7 mouse cellular contexts compared by ENCODE assay signal in the genomic region with DNA sequence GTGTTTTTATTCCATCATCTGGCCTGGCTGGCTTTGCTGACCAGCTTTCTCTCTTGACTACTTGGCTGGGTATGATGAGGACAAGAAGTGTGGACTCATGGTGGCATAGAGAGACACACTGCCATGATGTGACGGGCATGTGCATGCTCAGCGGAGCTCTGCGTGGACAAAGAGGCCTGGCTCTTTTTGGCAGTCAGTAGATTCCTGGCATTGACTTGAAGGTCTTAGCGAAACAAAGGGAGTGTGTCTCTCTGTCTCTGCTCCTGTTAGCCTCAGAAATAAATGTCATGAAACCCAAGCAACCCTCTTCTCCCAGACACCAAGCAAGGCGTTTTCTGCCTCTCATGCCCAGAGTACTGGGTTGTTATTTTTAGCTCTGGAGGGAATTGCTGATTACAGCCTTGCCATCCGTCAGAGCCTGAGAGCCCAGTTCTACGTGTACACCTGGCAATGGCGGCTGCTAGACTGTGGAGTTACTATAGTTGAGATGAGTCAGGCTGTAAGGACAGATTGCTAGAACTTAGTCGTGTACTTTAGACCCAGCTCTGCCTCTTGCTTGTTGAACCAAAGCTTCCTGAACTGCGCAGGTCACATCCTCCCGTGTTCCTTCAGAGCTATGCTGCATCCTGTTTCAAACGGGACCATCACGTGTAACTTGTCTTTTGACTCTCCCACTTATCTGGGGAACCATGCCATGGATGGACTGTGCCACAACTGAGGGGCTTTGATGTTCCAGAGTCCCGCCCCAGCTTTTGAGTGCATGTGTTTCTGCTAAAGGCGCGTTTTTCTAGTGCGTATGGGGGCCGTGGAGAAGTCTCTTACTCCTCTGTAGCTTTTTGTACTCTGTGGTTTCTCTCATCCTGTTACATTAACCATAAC.
A peak's percentile ranks its signal among the peaks of the same experiment; 100 is the strongest.
DNase-seq lines count a peak whose midpoint lies in the region; ATAC-seq and TF ChIP-seq lines count a peak whose summit lies in the region.

No protein-coding gene starts in this region.

- no peaks in the 10 kb centered on the region for H3K27me3 ChIP-seq in lung, embryonic 14.5 days (ENCODE audit: insufficient read depth, low read length)
- H3K27me3 ChIP-seq in hindbrain, postnatal 0 days (ENCODE audit: insufficient read depth, low read length): no peaks in the 10 kb centered on the region
- H3K27me3 ChIP-seq in midbrain, embryonic 16.5 days (ENCODE audit: control insufficient read depth, insufficient read depth, low read depth, low read length): no peaks in the 10 kb centered on the region

- no peaks in the 10 kb centered on the region for H3K9me3 ChIP-seq in lung, embryonic 14.5 days (ENCODE audit: low read depth, low read length)
- H3K9me3 ChIP-seq in hindbrain, postnatal 0 days (ENCODE audit: low read length): no peaks in the 10 kb centered on the region
- H3K9me3 ChIP-seq in midbrain, embryonic 16.5 days (replicated peaks; ENCODE audit: control insufficient read depth, low read length, poor library complexity, severe bottlenecking): no peaks in the 10 kb centered on the region

- H3K27ac ChIP-seq in lung, embryonic 14.5 days (ENCODE audit: low read depth): peak overlapping the region; percentile 47; the same call in 1 of the 2 replicates
- peak overlapping the region; percentile 22 for H3K27ac ChIP-seq in embryonic fibroblast, embryonic 13.5 days (ENCODE audit: insufficient read depth, low read length)
- H3K27ac ChIP-seq in hindbrain, postnatal 0 days: peak overlapping the region; percentile 22; the same call in 1 of the 2 replicates
- peak overlapping the region; percentile 9; the same call in 1 of the 2 replicates for H3K27ac ChIP-seq in midbrain, embryonic 16.5 days (ENCODE audit: low read length)

- no peak overlapping the region for H3K4me2 ChIP-seq in lung, embryonic 14.5 days
- no peak overlapping the region for H3K4me2 ChIP-seq in hindbrain, postnatal 0 days (ENCODE audit: low read depth, low read length)
- H3K4me2 ChIP-seq in midbrain, embryonic 16.5 days (ENCODE audit: low read length): no peak overlapping the region

- no peak for TF ChIP-seq POLR2A in embryonic fibroblast, embryonic 13.5 days (IDR thresholded peaks at IDR 0.05; ENCODE audit: low read depth, low read length)

- no peak for TF ChIP-seq CTCF in lung, embryonic 14.5 days (IDR thresholded peaks at IDR 0.05; ENCODE audit: low read depth)
- TF ChIP-seq CTCF in embryonic fibroblast, embryonic 13.5 days (IDR thresholded peaks at IDR 0.05; ENCODE audit: borderline replicate concordance, insufficient read depth, low read length): no peak
- no peak for TF ChIP-seq CTCF in hindbrain, postnatal 0 days (IDR thresholded peaks at IDR 0.05; ENCODE audit: low read depth)

- no peak overlapping the region for H3K9ac ChIP-seq in lung, embryonic 14.5 days
- no peak overlapping the region for H3K9ac ChIP-seq in hindbrain, postnatal 0 days (replicated peaks; ENCODE audit: low read length)
- no peak overlapping the region for H3K9ac ChIP-seq in midbrain, embryonic 16.5 days (ENCODE audit: low read depth, low read length)

- no peak for DNase-seq in lung, embryonic 14.5 days
- DNase-seq in lung, postnatal 14 days: no peak
- peak; percentile 81 for DNase-seq in hindbrain, postnatal 0 days (ENCODE audit: low spot score)
- DNase-seq in spleen, postnatal 36 days (ENCODE audit: low spot score in 2 of 2): no peak
- no peak for DNase-seq in gastrocnemius, postnatal 36 days

- intact Hi-C loops in gastrocnemius, postnatal 36 days (cut with DNase I): no loop called here

- H3K4me1 ChIP-seq in lung, embryonic 14.5 days (ENCODE audit: insufficient read depth): peaks cover 6% of the 10 kb centered on the region; the same call in 1 of the 2 replicates
- H3K4me1 ChIP-seq in embryonic fibroblast, embryonic 13.5 days (ENCODE audit: control insufficient read depth, insufficient read depth, low read length): peaks cover 26% of the 10 kb centered on the region
- peaks cover 9% of the 10 kb centered on the region for H3K4me1 ChIP-seq in hindbrain, postnatal 0 days (ENCODE audit: insufficient read depth, low read length)
- H3K4me1 ChIP-seq in midbrain, embryonic 16.5 days (ENCODE audit: control insufficient read depth, insufficient read depth, low read length): peaks cover 12% of the 10 kb centered on the region; the same call in 1 of the 2 replicates

- no peak for ATAC-seq in lung, embryonic 14.5 days (ENCODE audit: insufficient read depth)
- peak; percentile 90 for ATAC-seq in hindbrain, postnatal 0 days
- peak; percentile 69 for ATAC-seq in midbrain, embryonic 16.5 days

- peaks cover 39% of the 10 kb centered on the region for H3K36me3 ChIP-seq in lung, embryonic 14.5 days (ENCODE audit: insufficient read depth)
- H3K36me3 ChIP-seq in hindbrain, postnatal 0 days (ENCODE audit: insufficient read depth, low read length): no peaks in the 10 kb centered on the region
- H3K36me3 ChIP-seq in midbrain, embryonic 16.5 days (ENCODE audit: control insufficient read depth, insufficient read depth, low read length): no peaks in the 10 kb centered on the region

- no peak overlapping the region for H3K4me3 ChIP-seq in lung, embryonic 14.5 days (ENCODE audit: low read depth, low read length)
- H3K4me3 ChIP-seq in embryonic fibroblast, embryonic 13.5 days (ENCODE audit: insufficient read depth, low read length): no peak overlapping the region
- no peak overlapping the region for H3K4me3 ChIP-seq in hindbrain, postnatal 0 days (ENCODE audit: low read length)
- no peak overlapping the region for H3K4me3 ChIP-seq in midbrain, embryonic 16.5 days (ENCODE audit: low read depth, low read length)

- 56% methylated on average over 18 of the region's 18 CpGs for WGBS in lung, embryonic 14.5 days
- WGBS in hindbrain, postnatal 0 days: 54% methylated on average over 18 of the region's 18 CpGs
- 58% methylated on average over 18 of the region's 18 CpGs for WGBS in midbrain, embryonic 16.5 days
